Mouse (Mus musculus) cerebellum, adult (tissue): ENCODE data around the gene Tfip11.
A peak's percentile ranks its signal among the peaks of the same experiment; 100 is the strongest.

Source experiments
- ATAC-seq: cut with Nextera tagmentation; 2 replicates; pipeline ENCODE4 v1.9.2; 2017; ENCODE audit warnings: mild to moderate bottlenecking, moderate library complexity, mixed read lengths; ENCODE audit not compliant: insufficient number of reproducible peaks, low FRiP score, low TSS enrichment

The Tfip11 gene

GRCm38 (mm10) chr5:112355910-112356309 lies 29.8 kb downstream of the Tfip11 start, which contains the start of gene Gm6583:
Gene Gm6583, minus strand, starts transcription at chr5:112356033.
- ATAC-seq: no peak

GRCm38 (mm10) chr5:112356322-112356721 lies 30.2 kb downstream of the Tfip11 start:
- no peak for ATAC-seq

GRCm38 (mm10) chr5:112359520-112359919 lies 33.4 kb downstream of the Tfip11 start:
- no peak for ATAC-seq

- no peak for ATAC-seq
Measured at GRCm38 (mm10) chr5:112360077-112360476, 33.9 kb downstream of the Tfip11 start.

GRCm38 (mm10) chr5:112364184-112364797 lies 38.1 kb downstream of the Tfip11 start:
- no peak for ATAC-seq

GRCm38 (mm10) chr5:112366879-112367278 lies 40.7 kb downstream of the Tfip11 start:
- ATAC-seq: no peak

- ATAC-seq: no peak
Measured at GRCm38 (mm10) chr5:112367338-112367737, 41.2 kb downstream of the Tfip11 start.

GRCm38 (mm10) chr5:112367929-112368328 lies 41.8 kb downstream of the Tfip11 start:
- no peak for ATAC-seq

GRCm38 (mm10) chr5:112368666-112369065 lies 42.5 kb downstream of the Tfip11 start:
- ATAC-seq: peak; percentile 81

- no peak for ATAC-seq
Measured at GRCm38 (mm10) chr5:112369326-112369725, 43.2 kb downstream of the Tfip11 start.

GRCm38 (mm10) chr5:112370236-112370813 lies 44.2 kb downstream of the Tfip11 start:
- no peak for ATAC-seq

- no peak for ATAC-seq
Measured at GRCm38 (mm10) chr5:112371933-112372332, 45.8 kb downstream of the Tfip11 start.

- ATAC-seq: no peak
Measured at GRCm38 (mm10) chr5:112376111-112376510, 50.0 kb downstream of the Tfip11 start.

GRCm38 (mm10) chr5:112377380-112377779 lies 51.2 kb downstream of the Tfip11 start:
- no peak for ATAC-seq

- ATAC-seq: no peak
Measured at GRCm38 (mm10) chr5:112378716-112379115, 52.6 kb downstream of the Tfip11 start.

GRCm38 (mm10) chr5:112381154-112381553 lies 55.0 kb downstream of the Tfip11 start:
- ATAC-seq: no peak

- no peak for ATAC-seq
Measured at GRCm38 (mm10) chr5:112382042-112382441, 55.9 kb downstream of the Tfip11 start.

GRCm38 (mm10) chr5:112382641-112383330 lies 56.6 kb downstream of the Tfip11 start:
- peak; percentile 28; the same call in 1 of the 2 replicates for ATAC-seq

- no peak for ATAC-seq
Measured at GRCm38 (mm10) chr5:112384805-112385472, 58.8 kb downstream of the Tfip11 start.

GRCm38 (mm10) chr5:112385973-112386372 lies 59.8 kb downstream of the Tfip11 start:
- no peak for ATAC-seq
